Comparison of ENCODE assay signal across 25 mouse cellular contexts in the genomic region with DNA sequence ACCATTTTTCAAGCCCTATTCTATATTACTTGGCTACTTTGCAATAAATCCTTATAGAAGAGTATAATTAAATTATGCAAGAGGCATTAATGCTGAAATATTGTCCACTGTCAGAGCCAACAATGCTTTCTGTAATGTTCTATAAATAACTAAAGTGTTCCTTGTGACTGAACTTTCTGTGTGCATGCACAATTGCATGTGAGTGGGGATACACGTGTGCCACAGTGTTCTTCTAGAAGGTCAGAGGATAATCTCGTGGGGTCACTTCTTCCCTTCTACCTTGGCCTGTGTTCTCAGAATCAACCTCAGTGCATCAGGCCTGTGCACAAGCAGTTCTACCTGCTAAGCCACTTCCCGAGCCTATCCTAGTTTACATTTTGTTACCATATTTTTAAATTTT. TPM values are rescaled to one million over a fixed set of nuclear protein-coding genes. Genes with fewer than 3 reads are reported as not detected.
DNase-seq lines count a peak whose midpoint lies in the region; ATAC-seq and TF ChIP-seq lines count a peak whose summit lies in the region.
"Had no signal": no experiment of that assay in that cellular context is flagged by ENCODE, and none has a peak within 500 bp of the region (broad histone marks: within the 10 kb centered on the region; RNA-seq: fewer than 3 reads in every experiment).

No protein-coding gene starts in this region.

- no peak overlapping the region for H3K9ac ChIP-seq in heart, embryonic 16.5 days (ENCODE audit: low read length)
- no peak overlapping the region for H3K9ac ChIP-seq in heart, embryonic 11.5 days (ENCODE audit: low read depth, low read length)
- H3K9ac ChIP-seq: embryonic facial prominence, embryonic 12.5 days; forebrain, embryonic 13.5 days had no signal

- ATAC-seq in heart, embryonic 16.5 days (replicated peaks; ENCODE audit: extremely low read depth, insufficient read depth, low FRiP score): peak; percentile 61; the same call in 1 of the 2 replicates
- no peak for ATAC-seq in heart, embryonic 11.5 days (replicated peaks; ENCODE audit: insufficient number of reproducible peaks, low FRiP score, low TSS enrichment)
- ATAC-seq: activated CD4-positive, CD25-positive, alpha-beta regulatory T cell, adult 4 months; CD4-positive, CD25-positive, alpha-beta regulatory T cell, adult 4 months; forebrain, embryonic 13.5 days; Patski had no signal

- DNase-seq in gastrocnemius, adult 2 months: no peak
- DNase-seq in gastrocnemius, postnatal 4 days (ENCODE audit: low spot score in 2 of 2): no peak
- DNase-seq in heart, adult 8-10 months (ENCODE audit: low spot score): peak; percentile 35
- DNase-seq in heart, postnatal 36 days: no peak
- no peak for DNase-seq in heart, adult 9 months (ENCODE audit: low spot score in 2 of 2)
- DNase-seq in heart, postnatal 10 days: peak; percentile 11 to 28
- DNase-seq: adrenal gland, adult 8-10 months; adrenal gland, postnatal 14 days; adrenal gland, postnatal 36 days; B cell, adult 2 months; cerebellum, adult 11-12 months; cerebellum, adult 2 months; cerebellum, adult 9-10 months; cerebellum, postnatal 10 days; cerebellum, postnatal 25 days had no signal

- H3K4me1 ChIP-seq in heart, embryonic 16.5 days (ENCODE audit: control insufficient read depth, insufficient read depth, low read length): peaks cover 19% of the 10 kb centered on the region
- H3K4me1 ChIP-seq in heart, embryonic 11.5 days (ENCODE audit: control insufficient read depth, insufficient read depth, low read length): no peaks in the 10 kb centered on the region
- H3K4me1 ChIP-seq: embryonic facial prominence, embryonic 10.5 days; embryonic facial prominence, embryonic 12.5 days; forebrain, embryonic 13.5 days had no signal

- H3K9me3 ChIP-seq in heart, embryonic 16.5 days (replicated peaks; ENCODE audit: control insufficient read depth, low read length): no peaks in the 10 kb centered on the region
- H3K9me3 ChIP-seq in heart, embryonic 11.5 days (replicated peaks; ENCODE audit: control insufficient read depth, low read length): no peaks in the 10 kb centered on the region
- H3K9me3 ChIP-seq: embryonic facial prominence, embryonic 10.5 days; embryonic facial prominence, embryonic 12.5 days; forebrain, embryonic 13.5 days; G1E had no signal

- intact Hi-C loops in gastrocnemius, adult 2 months (cut with DNase I): no loop called here
- intact Hi-C loops in heart, postnatal 36 days (cut with DNase I): loop anchor here (10.0 kb wide), 1 partner anchor 202 kb away; the partner anchor contains the start of gene Nipsnap2
- intact Hi-C loops in heart, postnatal 10 days (cut with DNase I): no loop called here

- H3K4me2 ChIP-seq in heart, embryonic 16.5 days (ENCODE audit: low read depth, low read length): no peak overlapping the region
- H3K4me2 ChIP-seq in heart, embryonic 11.5 days: no peak overlapping the region
- H3K4me2 ChIP-seq: embryonic facial prominence, embryonic 12.5 days; forebrain, embryonic 13.5 days had no signal

- no peak overlapping the region for H3K4me3 ChIP-seq in gastrocnemius, adult 2 months
- H3K4me3 ChIP-seq in heart, embryonic 16.5 days (ENCODE audit: low read length): no peak overlapping the region
- H3K4me3 ChIP-seq in heart, embryonic 11.5 days (ENCODE audit: low read depth, low read length): no peak overlapping the region
- H3K4me3 ChIP-seq: embryonic facial prominence, embryonic 10.5 days; embryonic facial prominence, embryonic 12.5 days; forebrain, embryonic 13.5 days had no signal

- H3K27ac ChIP-seq in gastrocnemius, adult 2 months: peak overlapping the region; percentile 46; the same call in 1 of the 2 replicates
- peak overlapping the region; percentile 3; the same call in 1 of the 2 replicates for H3K27ac ChIP-seq in heart, embryonic 16.5 days (ENCODE audit: low read length)
- no peak overlapping the region for H3K27ac ChIP-seq in heart, embryonic 11.5 days (ENCODE audit: low read depth, low read length)
- H3K27ac ChIP-seq: embryonic facial prominence, embryonic 10.5 days; embryonic facial prominence, embryonic 12.5 days; forebrain, embryonic 13.5 days had no signal

- TF ChIP-seq CTCF in gastrocnemius, adult 2 months (IDR thresholded peaks at IDR 0.05): no peak

- H3K27me3 ChIP-seq in heart, embryonic 16.5 days (ENCODE audit: control insufficient read depth, insufficient read depth, low read length): no peaks in the 10 kb centered on the region
- H3K27me3 ChIP-seq in heart, embryonic 11.5 days (ENCODE audit: control insufficient read depth, insufficient read depth, low read length): no peaks in the 10 kb centered on the region
- H3K27me3 ChIP-seq: CH12.LX; embryonic facial prominence, embryonic 12.5 days; forebrain, embryonic 13.5 days; Patski had no signal

- WGBS in heart, embryonic 16.5 days: 62% methylated on average over 3 of the region's 3 CpGs
- WGBS in heart, embryonic 11.5 days (ENCODE audit: insufficient replicate concordance): 76% methylated on average over 3 of the region's 3 CpGs

- peaks cover 24% of the 10 kb centered on the region for H3K36me3 ChIP-seq in heart, embryonic 16.5 days (ENCODE audit: control insufficient read depth, insufficient read depth)
- H3K36me3 ChIP-seq in heart, embryonic 11.5 days (ENCODE audit: control insufficient read depth, insufficient read depth, low read length): peaks cover 10% of the 10 kb centered on the region

RNA-seq across cellular contexts. Expression of gene Sfswap, which starts 22.1 kb away (rescaled TPM):
- 10 to 100 TPM; 24.5 to 26.3 TPM for total RNA-seq in gastrocnemius, adult 2 months (2021)
- 10 to 100 TPM; 60.5 to 74.0 TPM for total RNA-seq in gastrocnemius, postnatal 4 days (2021)
- 10 to 100 TPM; 21.3 to 34.4 (median 25.8) TPM for total RNA-seq in heart, adult 8-10 months (2022)
- 10 to 100 TPM; 30.3 to 38.9 TPM for total RNA-seq in heart, postnatal 36 days (2021)
- polyA plus RNA-seq in heart, embryonic 16.5 days (2015; fragmentation: Nextera tagmentation; extraction: Ambion mirVana): 22.4 and 24.4 TPM in 2 replicates
- total RNA-seq in heart, postnatal 10 days (2021): 10 to 100 TPM; 48.7 to 50.1 TPM
- polyA plus RNA-seq in heart, embryonic 11.5 days (2014; fragmentation: Nextera tagmentation; extraction: Ambion mirVana): 25.6 and 31.0 TPM in 2 replicates

Comparison
In these comparisons a context has a peak if more than half of its experiments do, and no peak if none do; other contexts are left out.
1. DNase-seq: peak in heart, adult 8-10 months (single experiment) and heart, postnatal 10 days (2 of 2); none in gastrocnemius, adult 2 months (single experiment), gastrocnemius, postnatal 4 days (0 of 2), heart, postnatal 36 days (0 of 2) and heart, adult 9 months (0 of 2).